Mouse (Mus musculus): ENCODE measurements around the gene Gm45337. TPM values are rescaled to one million over a fixed set of nuclear protein-coding genes. Genes with fewer than 3 reads are reported as not detected.
"Not testable (repeated sequence)": the region's sequence is repeated elsewhere in the genome, so short reads cannot be mapped to it uniquely, and the experiment has no call there.

Gm45337 gene
- polyA plus RNA-seq, 1 experiment, result not detected

DNA sequence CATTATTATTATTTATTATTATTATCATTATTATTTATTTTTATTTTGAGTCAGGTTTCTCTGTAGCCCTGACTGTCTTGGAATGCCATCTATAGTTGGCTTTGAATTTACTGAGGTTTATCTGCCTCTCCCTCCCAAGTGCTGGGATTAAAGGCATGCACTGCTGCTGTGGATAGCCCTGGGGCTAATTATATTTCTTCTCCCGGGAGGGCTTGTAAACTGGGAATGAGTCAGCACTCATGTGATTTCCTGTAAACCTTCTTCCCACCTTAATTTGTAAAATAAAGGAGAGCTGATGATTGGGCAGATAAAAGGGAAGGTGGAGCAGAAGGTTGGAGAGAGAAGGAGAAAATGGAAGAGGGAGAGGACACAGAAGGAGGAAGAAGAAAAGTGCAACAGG, 3.7 kb downstream of the Gm45337 start:
- H3K36me3 ChIP-seq (ENCODE audit: control insufficient read depth, insufficient read depth, low read length), result no peaks in the 10 kb centered on the region
- no peak overlapping the region for H3K27ac ChIP-seq (ENCODE audit: insufficient read depth, low read depth, low read length)
- no peaks in the 10 kb centered on the region for H3K4me1 ChIP-seq (ENCODE audit: control insufficient read depth, insufficient read depth, insufficient read length, low read length)
- TF ChIP-seq POLR2A (IDR thresholded peaks at IDR 0.05; ENCODE audit: low read depth, low read length) (no peak), CTCF (IDR thresholded peaks at IDR 0.05; ENCODE audit: extremely low read depth, insufficient read length, insufficient replicate concordance, low read depth, low read length) (no peak)
- no peak overlapping the region for H3K4me3 ChIP-seq (ENCODE audit: low read depth, low read length)
- whole genome bisulfite sequencing, result 2% methylated on average over 1 of the region's 1 CpGs
- H3K27me3 ChIP-seq (ENCODE audit: control insufficient read depth, insufficient read depth, low read length), result no peaks in the 10 kb centered on the region

DNA sequence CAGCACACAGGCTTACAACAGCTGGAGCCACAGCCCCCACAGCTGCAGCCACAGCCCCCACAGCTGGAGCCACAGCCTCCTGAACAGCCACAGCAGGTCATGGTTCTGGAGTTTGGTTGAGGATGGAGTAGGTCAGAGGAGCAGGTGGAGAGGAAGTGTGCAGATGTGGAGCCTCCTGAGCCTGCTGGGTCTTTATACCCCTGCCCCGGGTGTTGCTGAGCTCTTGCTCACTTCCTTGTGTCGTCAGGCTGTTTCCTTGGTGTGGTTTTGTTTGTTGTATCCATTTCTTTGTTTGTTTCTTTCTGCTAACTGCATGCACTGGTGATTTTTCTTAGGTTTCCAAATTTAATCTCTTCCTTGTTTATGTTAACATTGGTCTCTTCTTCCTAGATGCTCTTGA, 8.5 kb downstream of the Gm45337 start, which contains the start of gene Gm39115:
TSS of gene Gm39115 (minus strand) at position 101 of the 400 bp plus-strand sequence.
- not testable (repeated sequence) for H3K36me3 ChIP-seq (ENCODE audit: control insufficient read depth, insufficient read depth, low read length); H3K4me3 ChIP-seq (ENCODE audit: low read depth, low read length); H3K27ac ChIP-seq (ENCODE audit: insufficient read depth, low read depth, low read length); H3K27me3 ChIP-seq (ENCODE audit: control insufficient read depth, insufficient read depth, low read length); H3K4me1 ChIP-seq (ENCODE audit: control insufficient read depth, insufficient read depth, insufficient read length, low read length)
- WGBS, result 27% methylated on average over 2 of the region's 2 CpGs

DNA sequence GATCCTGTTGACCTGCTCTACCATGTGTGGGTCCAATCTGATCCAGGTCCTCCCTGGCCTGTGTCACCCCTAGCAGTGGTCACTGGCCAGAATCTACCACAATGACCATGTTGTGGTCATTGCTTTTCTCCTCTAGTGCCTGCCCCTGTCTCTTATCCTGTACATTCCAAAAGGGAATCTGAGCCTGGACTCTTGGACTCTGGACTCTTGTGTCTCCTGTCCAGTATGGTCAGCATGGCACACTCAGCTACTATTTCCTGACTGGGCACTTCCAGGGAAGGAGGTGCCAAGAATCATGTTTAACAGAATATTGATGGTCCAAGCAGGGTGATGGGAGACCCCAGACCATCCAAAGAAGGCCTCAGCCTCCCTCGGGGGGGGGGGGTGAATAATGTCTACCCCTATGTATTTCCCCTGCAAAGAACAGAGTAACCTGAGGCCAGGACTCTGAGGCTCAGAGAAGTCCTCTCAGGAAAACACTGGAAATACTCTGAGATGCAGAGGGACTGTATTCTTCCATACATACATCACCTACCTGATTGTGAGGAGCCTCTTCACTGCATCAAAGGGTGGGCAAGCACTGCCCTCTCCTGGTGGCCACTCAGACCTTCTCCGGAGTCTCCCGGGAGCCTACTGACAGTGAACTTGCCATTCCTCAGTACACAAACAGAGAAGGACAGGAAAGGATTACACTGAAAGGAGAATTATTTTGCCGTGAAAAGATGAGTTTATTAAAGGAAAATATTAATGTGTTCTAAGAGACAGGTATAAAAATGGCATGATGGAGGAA, 10.0 kb downstream of the Gm45337 start:
- TF ChIP-seq POLR2A (IDR thresholded peaks at IDR 0.05; ENCODE audit: low read depth, low read length) (no peak), CTCF (IDR thresholded peaks at IDR 0.05; ENCODE audit: extremely low read depth, insufficient read length, insufficient replicate concordance, low read depth, low read length) (peak; percentile 28; the same call in 1 of the 2 replicates)
- H3K4me1 ChIP-seq (ENCODE audit: control insufficient read depth, insufficient read depth, insufficient read length, low read length), result no peaks in the 10 kb centered on the region
- H3K36me3 ChIP-seq (ENCODE audit: control insufficient read depth, insufficient read depth, low read length), result no peaks in the 10 kb centered on the region
- H3K27me3 ChIP-seq (ENCODE audit: control insufficient read depth, insufficient read depth, low read length), result no peaks in the 10 kb centered on the region
- no peak overlapping the region for H3K27ac ChIP-seq (ENCODE audit: insufficient read depth, low read depth, low read length)
- 38% methylated on average over 4 of the region's 4 CpGs for WGBS
- H3K4me3 ChIP-seq (ENCODE audit: low read depth, low read length), result no peak overlapping the region

DNA sequence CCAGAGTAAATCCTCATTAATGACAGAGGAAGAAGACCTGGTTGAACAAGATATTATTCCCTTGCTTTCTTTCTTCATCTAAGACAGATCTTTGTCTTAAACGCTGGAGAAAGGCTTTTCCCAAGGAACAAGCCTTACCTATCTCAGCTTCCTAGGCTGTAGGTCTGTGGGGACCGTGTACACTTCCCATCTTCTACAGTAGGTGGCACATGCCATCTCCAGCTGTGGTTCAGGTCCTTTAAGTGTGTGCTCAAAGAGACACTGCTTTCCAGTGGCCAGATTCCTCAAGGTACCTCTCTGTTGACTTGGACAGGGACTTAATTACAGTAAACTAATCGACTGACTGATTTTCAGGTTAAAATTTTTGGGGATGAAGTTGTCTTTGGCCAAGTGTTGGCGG, 15.6 kb downstream of the Gm45337 start:
- Histone ChIP-seq H3K36me3 (ENCODE audit: control insufficient read depth, insufficient read depth, low read length) (no peaks in the 10 kb centered on the region), H3K27ac (ENCODE audit: insufficient read depth, low read depth, low read length) (no peak overlapping the region), H3K27me3 (ENCODE audit: control insufficient read depth, insufficient read depth, low read length) (no peaks in the 10 kb centered on the region), H3K4me1 (ENCODE audit: control insufficient read depth, insufficient read depth, insufficient read length, low read length) (no peaks in the 10 kb centered on the region), H3K4me3 (ENCODE audit: low read depth, low read length) (no peak overlapping the region)
- TF ChIP-seq CTCF (IDR thresholded peaks at IDR 0.05; ENCODE audit: extremely low read depth, insufficient read length, insufficient replicate concordance, low read depth, low read length) (no peak), POLR2A (IDR thresholded peaks at IDR 0.05; ENCODE audit: low read depth, low read length) (no peak)
- 57% methylated on average over 4 of the region's 4 CpGs for WGBS

DNA sequence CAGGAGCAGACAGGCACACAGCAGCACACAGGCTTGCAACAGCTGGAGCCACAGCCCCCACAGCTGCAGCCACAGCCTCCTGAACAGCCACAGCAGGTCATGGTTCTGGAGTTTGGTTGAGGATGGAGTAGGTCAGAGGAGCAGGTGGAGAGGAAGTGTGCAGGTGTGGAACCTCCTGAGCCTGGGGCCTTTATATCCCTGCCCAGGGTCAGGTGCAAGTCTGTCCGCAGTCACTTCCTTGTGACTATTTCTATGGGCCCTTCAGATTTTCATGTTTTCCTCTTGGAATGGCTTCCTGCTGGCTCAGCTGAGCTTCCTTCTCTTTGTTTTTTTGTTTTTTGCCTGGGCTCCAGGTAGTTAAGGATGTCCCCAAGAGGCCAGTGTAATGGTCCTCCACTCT, 23.8 kb downstream of the Gm45337 start, which contains the start of gene Gm45618:
TSS of gene Gm45618 (minus strand) at position 101 of the 400 bp plus-strand sequence.
- not testable (repeated sequence) for H3K4me3 ChIP-seq (ENCODE audit: low read depth, low read length); H3K27ac ChIP-seq (ENCODE audit: insufficient read depth, low read depth, low read length); H3K36me3 ChIP-seq (ENCODE audit: control insufficient read depth, insufficient read depth, low read length); H3K27me3 ChIP-seq (ENCODE audit: control insufficient read depth, insufficient read depth, low read length); H3K4me1 ChIP-seq (ENCODE audit: control insufficient read depth, insufficient read depth, insufficient read length, low read length)
- 52% methylated on average over 1 of the region's 1 CpGs for WGBS

DNA sequence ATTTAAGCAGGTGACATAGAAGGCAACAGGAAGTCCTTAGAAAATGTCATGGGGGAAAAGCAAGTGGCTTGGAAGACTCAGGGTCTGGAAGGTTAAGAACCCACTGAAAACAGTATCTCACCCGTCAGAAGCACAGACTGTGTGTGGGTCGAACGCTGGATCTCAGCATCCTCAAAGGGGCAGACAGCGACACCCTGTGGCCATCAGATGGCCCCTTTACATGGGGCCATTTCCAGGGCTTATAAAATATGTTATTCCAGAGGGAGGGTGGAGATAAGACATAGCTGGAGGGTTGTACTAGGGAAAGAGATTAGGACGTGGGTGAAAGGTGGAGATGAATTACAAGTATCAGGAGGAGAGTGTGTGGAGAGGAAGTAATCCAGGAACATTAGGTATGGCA, 24.8 kb downstream of the Gm45337 start:
- Histone ChIP-seq H3K27ac (ENCODE audit: insufficient read depth, low read depth, low read length) (no peak overlapping the region), H3K27me3 (ENCODE audit: control insufficient read depth, insufficient read depth, low read length) (no peaks in the 10 kb centered on the region), H3K4me3 (ENCODE audit: low read depth, low read length) (no peak overlapping the region), H3K36me3 (ENCODE audit: control insufficient read depth, insufficient read depth, low read length) (no peaks in the 10 kb centered on the region), H3K4me1 (ENCODE audit: control insufficient read depth, insufficient read depth, insufficient read length, low read length) (0 out of 2 replicates have a peak, but pooled peaks cover 2% of the 10 kb centered on the region)
- peak; percentile 60; the same call in 1 of the 2 replicates for TF ChIP-seq CTCF (IDR thresholded peaks at IDR 0.05; ENCODE audit: extremely low read depth, insufficient read length, insufficient replicate concordance, low read depth, low read length)
- TF ChIP-seq POLR2A (IDR thresholded peaks at IDR 0.05; ENCODE audit: low read depth, low read length), result no peak
- WGBS, result 16% methylated on average over 5 of the region's 5 CpGs

DNA sequence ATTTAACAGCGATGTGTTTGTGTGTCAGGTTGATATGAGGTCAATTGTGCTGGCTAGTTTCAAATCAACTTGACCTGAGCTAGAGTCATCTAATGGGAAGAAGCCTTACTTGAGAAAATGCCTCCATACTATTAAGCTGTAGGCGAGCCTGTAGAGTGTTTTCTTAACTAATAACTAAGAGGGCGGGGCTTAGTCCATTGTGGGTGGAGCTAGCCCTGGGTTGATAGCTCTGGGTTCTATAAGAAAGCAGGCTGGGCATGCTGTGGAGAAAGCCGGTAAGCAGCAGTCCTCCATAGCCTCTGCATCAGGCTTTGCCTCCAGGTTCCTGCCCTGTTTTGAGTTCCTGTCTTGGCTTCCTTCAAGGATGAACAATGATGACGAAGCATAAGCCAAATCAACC, 39.7 kb downstream of the Gm45337 start:
- Histone ChIP-seq H3K4me3 (ENCODE audit: low read depth, low read length) (no peak overlapping the region), H3K36me3 (ENCODE audit: control insufficient read depth, insufficient read depth, low read length) (no peaks in the 10 kb centered on the region), H3K27ac (ENCODE audit: insufficient read depth, low read depth, low read length) (no peak overlapping the region), H3K27me3 (ENCODE audit: control insufficient read depth, insufficient read depth, low read length) (no peaks in the 10 kb centered on the region), H3K4me1 (ENCODE audit: control insufficient read depth, insufficient read depth, insufficient read length, low read length) (no peaks in the 10 kb centered on the region)
- no peak for TF ChIP-seq CTCF (IDR thresholded peaks at IDR 0.05; ENCODE audit: extremely low read depth, insufficient read length, insufficient replicate concordance, low read depth, low read length)
- TF ChIP-seq POLR2A (IDR thresholded peaks at IDR 0.05; ENCODE audit: low read depth, low read length), result no peak
- WGBS, result 43% methylated on average over 5 of the region's 5 CpGs
